Mouse (Mus musculus): ENCODE data around the gene Eps8.
"Not testable (repeated sequence)": the region's sequence is repeated elsewhere in the genome, so short reads cannot be mapped to it uniquely, and the experiment has no call there.

The Eps8 gene

DNA sequence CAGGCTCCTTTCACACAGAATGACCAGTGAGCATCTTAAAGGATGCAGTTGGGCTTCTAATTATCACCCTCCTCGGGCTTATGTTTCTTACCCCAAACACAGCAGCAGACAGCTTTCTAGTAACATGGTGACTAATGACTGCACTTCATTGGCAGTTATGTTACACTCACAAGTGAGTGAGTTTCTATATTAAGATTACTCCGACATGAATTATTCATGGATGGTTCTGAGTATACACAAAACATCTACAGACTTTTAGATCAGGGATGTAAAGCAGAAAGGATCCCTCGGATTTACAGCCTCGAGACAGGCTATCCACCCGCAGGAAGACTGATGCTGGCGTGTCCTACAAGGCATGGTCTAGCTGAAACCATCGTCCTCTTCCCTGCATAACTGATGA is 171.8 kb downstream of the Eps8 start:
- DNase-seq (ENCODE audit: extremely low spot score) = no peak

DNA sequence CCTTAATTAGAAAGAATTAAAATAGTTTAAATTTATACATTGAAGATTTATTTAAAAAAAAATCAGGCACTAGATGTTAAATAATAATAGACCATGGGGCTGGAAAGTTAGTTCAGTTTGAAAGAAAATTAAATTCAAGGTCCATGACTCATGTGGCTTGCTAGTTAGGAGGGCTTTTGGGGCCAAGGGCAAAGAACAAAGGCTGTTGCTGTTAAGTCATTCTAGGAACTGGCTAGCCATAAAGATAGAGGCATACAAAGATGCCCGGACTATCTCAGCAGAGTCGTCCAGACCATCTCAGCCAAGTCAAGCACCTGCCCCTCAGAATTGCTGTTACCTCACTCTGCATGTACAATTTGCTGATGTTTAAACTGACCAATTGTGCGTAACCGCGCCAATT is 179.0 kb downstream of the Eps8 start:
- DNase-seq (ENCODE audit: extremely low spot score) = not testable (repeated sequence)

DNA sequence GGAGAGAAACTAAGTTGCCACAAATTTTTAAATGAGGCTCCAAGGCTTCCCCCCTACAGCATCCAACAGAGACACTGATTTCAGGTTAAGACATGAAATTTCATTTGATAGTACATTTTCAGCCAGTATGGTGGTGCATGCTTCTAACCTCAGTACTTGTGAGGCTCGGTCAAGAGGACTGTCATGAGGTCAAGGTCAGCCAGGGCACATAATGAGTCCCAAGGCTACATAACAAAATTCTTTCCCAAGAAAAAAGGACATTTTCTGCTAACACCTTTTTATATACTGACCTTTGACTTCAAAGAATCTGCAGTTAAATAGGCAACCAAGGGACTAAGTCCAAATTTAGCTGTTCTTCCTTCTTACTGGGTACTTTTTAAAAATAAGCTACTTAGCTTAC is 181.2 kb downstream of the Eps8 start:
- DNase-seq (ENCODE audit: extremely low spot score) = no peak

DNA sequence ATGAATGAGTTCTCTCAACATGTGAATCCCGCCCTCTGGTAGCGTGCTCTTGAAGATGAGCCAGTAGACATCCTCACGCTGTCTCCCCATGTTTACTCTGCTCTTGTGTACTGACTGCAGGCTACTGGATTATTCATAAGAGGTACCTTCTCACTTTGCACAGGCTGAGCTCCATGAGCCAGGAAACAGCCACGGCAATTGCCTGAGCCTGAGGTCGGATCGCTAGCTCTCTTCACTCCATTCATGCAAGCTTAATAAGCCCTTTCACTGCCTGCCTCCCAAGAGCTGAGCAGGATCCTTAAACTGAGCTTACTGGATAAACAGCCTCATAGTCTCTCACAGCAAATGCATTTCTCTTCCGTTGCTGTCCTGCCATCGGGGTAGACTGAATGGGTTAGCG is 182.5 kb downstream of the Eps8 start:
- DNase-seq (ENCODE audit: extremely low spot score) = no peak

DNA sequence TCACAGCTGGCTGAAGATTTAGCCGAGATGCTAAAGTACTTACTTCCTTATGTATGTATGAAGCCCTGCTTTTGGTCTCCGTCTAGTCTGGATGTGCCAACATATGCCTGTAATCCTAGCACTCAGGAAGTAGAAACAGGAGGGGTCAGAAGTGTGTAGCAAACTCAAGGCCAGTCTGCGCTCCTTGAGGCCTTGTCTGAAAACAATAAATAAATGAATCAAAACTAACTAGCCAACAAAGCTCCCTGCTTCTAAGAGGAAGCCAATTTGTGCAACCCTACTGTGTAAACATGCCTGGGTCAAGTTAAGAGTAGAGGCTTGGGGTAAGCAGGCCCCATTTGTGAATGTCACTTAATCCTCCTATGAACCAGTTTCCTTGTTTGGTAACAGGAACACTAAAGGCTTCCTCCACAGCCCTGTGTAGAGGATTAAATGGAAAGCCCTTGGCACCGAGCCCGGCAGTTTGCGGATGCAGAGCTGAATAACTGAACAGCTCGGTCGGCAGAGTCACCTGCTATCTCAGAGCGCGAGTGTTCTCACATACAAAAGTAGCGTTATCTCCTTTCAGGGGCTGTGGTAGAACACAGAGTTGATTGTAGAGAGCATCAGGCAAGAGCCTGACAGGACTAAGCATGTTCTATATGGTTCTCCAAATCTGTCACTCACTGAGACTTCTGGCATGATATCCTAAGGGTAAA is 183.6 kb downstream of the Eps8 start:
- DNase-seq (ENCODE audit: extremely low spot score) = no peak

DNA sequence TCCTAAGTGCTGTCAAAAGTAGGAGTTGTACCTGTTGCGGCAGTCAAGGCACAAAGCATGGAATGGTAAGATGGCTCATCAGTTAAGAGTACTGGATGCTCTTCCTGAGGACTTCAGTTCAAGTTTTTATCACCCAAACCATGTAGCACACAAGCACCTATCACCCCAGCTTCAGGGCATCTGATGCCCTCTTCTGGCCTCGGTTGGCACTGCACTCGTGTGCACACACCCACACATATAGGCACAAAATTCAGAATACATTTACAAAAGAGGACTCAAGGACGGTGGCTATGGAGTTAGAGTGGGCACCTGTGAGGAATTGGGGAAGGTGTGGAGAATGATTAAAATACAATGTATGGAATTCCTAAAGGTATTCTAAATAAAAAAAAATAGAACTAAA is 185.1 kb downstream of the Eps8 start:
- DNase-seq (ENCODE audit: extremely low spot score) = no peak

DNA sequence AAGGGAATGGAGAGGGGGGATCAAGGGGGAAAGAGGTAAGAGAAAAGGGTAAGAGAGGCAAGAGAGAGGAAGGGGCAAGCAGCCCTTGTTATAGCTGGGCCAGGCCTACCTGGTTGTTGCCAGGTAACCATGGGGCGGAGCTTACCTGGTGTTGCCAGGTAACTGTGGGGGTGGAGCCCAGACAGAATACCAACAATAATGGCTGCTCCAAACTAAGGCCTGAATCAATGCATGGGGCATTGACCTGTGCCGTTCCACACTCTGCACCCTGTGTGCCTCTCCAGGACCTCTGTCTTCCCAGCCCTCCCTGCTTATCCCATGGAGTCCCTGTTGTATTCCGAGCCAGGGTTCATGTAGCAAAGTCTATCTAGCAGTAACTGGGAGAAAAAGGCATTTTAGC is 187.0 kb downstream of the Eps8 start:
- DNase-seq (ENCODE audit: extremely low spot score) = no peak

DNA sequence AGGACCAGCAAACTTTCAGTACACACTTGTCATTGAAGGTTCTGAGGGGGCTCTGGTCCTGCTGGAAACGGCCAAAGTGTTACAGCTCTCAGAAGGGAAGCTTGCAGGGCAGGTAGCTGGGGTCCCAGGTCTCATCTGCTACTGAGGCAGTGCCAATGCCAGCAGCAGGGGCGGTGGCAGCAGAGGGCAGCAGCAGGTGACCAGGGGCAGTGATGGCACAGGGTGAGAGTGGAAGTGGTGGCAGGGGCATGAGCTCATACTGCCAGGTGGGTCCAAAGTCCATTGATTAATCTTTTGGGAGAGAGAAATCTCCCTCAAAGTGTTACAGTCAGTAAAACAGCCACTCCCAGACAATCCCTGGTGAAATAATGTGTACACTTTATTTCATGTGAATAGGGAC is 188.4 kb downstream of the Eps8 start:
- DNase-seq (ENCODE audit: extremely low spot score) = no peak

DNA sequence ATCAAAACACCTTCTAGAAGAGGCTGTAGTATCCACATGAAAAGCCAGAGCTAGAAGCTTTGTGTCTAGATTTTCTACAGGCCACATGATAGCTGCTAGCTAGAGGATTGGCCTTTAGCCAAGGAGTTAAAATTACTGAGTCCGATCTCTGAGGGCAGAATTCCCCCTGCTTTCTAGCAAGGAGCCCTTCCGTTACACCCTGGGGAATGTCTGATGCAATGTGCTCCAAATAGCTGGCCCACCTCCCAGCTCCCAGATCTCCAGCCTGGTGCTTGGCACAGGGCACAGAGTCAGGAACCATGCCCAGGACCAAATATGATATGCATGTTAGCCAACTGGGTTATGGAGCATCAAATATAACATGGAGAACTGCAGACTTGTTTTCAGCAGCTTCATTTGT is 189.4 kb downstream of the Eps8 start:
- DNase-seq (ENCODE audit: extremely low spot score) = no peak

DNA sequence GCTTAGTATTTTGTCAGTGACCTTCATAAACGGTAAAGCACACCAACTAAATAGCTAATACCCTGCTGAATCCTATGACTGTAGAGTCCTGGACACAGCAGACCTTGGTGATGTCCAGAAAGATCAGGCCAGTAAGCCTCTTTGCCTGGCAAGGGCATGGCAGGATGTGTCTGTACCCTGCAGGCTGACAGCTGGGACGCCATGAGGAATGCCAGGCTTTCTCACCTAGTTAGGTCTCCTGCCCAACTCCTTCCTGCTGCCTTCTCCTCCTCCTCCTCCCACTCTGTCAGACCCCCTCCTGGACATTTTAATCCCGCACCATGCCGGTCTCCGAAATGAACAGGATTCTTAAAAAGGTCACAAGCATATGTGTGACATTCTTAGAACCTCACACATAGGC is 190.9 kb downstream of the Eps8 start:
- DNase-seq (ENCODE audit: extremely low spot score) = no peak

DNA sequence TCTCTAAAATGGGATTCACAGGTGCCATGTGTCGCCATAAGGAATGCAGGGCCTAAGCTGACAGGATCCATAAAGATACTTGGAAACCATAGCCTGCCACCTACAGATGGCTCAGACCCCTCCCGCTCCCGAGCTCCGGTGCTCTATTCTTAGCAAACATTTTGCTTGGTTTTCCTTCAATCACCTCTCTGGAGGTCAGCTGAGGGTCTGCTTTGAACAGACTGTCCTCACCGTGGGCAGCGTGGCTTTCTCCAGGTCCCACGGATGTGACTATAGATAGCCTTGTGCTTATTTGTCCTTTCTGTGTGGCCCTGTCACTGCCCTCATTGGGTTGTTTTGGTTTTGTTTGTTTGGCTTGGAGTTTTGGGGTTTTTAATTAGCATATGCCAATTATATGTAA is 196.5 kb downstream of the Eps8 start:
- DNase-seq (ENCODE audit: extremely low spot score) = no peak

DNA sequence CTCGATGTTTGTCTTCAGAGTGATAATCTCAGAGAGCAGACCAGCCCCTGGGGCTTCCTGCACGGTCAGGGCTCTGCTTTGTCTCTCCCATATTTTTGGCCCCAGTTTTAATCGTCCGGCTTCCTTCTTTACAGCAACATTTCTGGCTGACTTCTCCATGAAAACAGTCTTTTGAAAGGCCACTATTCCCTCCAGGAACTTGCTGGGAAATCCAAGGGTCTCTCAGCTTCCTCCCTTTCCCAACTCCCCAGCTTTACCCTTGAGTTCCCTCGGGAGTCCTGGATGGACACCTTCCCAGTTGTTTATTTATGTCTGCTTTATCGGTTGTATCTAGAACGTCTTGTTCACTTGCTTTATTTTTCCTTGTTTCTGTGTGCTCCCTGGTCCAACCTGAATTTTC is 197.5 kb downstream of the Eps8 start:
- no peak for DNase-seq (ENCODE audit: extremely low spot score)

DNA sequence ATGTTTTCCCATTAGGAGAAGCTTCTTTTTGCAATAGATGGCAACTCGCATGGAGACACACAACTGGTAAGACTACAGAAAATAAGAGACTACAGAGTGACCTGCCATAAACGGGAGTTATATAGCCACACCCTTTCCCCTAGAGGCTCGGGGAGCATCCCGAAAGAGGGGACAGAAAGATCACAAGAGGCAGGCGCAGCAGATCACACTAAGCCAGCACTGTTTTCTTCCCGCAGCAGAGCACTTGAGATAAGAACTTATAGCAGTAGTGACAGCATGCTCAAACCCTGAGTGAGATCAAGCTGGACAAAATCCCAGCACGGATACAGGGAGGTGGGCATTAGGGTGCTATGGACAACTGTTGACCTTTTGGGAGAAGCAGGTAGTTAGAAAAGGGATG is 198.6 kb downstream of the Eps8 start:
- no peak for DNase-seq (ENCODE audit: extremely low spot score)

DNA sequence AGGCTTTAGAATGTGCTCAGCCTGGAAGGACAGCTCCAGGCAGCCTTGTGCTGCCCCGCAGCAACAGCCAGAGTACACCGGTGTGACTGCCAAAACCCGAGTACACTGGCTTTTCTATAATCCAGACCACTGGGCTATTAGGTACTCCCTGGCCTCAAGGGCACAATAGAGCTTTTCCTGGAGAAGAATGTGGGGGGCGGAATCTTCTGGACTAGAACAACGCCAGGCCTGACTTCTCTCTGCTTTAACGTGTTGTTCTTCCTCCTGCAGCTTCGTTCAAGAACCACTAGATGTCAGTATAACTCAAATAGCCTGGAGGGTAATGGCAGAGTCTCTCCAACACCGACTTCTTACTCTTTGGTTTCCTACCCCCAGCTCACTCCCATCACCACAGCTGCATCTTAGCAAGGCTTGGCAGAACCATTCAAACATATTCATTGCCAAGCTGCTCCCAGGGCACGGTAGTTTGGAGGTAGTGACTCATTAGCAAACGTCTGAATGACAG is 199.1 kb downstream of the Eps8 start:
- DNase-seq (ENCODE audit: extremely low spot score) = peak; percentile 65

DNA sequence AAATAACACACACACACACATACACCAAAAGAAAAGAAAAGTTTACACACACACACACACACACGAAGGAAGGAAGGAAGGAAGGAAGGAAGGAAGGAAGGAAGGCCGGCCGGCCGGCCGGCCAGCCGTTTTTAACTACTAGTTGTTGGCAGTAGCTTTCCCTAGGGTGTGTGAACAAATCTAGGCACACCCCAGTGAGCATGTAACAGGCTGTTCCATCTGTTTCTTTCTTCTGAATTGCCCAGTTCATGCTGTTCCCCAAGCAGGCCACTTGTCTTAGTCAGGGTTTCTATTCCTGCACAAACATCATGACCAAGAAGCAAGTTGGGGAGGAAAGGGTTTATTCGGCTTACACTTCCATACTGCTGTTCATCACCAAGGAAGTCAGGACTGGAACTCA is 208.6 kb downstream of the Eps8 start:
- not testable (repeated sequence) for DNase-seq (ENCODE audit: extremely low spot score)

DNA sequence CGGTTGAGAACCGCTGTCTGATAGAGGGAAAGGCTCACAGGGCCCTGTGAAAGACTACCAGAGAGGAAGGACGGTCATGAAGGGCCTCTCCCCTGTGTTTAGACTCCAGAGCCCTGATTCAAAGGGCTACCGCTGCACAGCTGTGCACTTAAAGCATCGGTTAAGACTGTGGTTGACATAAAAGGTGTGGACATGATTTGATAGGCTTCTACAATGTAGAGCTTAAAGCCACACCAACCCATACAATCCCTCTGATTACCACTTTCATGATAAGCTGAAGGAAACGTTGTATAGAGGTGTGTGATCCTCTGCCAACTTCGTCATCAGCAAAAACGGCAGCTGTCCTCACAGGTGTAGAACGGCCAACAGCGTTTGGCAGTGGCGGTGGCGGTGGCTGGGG is 211.6 kb downstream of the Eps8 start:
- no peak for DNase-seq (ENCODE audit: extremely low spot score)

DNA sequence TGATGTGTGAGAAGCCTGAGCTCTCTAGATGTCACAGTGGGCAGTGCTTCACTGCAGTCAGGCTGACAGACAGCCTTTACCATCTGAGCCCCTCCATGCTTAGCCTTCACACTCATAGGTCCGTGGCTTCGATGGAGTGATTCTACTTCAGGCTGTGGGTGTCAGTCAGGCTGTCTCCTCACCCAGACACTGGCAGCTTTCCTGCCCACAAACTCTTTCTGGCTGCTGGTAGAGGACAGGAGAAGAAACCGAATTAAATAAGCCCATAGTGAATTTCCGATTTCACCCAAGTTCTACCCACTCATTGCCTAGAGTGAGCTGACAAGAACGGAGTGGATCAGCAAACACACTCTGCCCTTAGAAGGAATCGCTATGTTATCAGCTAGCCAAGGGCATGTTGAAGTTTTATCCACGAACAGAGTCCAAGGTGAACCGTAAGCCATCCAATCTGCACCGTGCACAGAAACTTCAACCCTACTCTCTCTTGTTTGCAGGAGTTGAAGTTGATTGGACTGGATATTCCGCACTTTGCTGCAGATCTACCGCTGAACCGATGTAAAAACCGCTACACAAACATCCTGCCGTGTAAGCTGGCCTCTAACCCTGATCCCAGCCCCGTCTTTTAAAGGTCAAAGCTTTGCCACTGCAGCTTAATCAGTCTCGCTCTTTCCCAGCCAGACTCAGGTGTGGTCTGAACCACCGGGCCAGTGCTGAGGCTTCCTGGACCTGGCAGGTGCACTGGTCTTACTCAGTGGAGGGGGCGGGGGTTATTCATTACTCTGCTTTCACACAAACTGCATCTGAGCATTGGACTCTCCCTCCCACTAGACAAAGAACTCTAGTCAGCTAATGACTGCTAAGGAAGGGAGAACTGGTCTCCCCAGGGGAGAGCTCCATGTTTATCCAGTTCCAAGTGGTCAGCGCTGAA is 213.9 kb downstream of the Eps8 start:
- DNase-seq (ENCODE audit: extremely low spot score) = no peak

DNA sequence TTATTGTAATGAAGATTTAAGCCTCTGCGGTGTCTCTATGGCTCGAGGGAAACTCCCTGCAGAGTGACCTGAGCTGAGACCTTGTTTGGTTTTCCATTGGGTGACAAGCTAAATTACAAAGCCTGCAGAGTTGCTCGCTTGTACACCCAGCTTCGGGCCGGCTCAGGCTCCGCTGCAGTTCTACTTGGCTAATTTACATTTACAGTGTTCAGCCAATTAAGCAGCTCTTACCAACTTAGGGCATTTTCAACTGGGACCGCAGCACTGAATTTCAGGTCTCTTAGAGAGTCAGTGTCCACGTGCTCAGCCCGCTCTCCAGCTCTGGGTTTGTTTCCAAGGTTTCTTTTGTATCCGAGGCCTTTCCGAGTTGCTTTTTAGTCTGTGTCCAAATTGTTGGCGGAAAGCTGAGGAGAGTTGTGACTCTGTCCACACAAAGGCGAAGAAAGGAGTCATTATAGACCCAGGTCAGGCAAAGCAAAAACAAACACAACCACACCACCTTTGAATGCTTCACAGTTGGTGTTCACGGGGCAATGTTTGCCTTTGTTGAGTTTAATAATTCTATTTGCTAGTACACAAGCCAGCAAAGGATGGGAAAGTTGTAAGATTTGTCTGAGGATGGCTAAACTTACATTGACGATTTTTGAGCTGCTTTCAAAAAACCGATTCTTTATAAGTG is 216.6 kb downstream of the Eps8 start:
- DNase-seq (ENCODE audit: extremely low spot score) = peak; percentile 28

DNA sequence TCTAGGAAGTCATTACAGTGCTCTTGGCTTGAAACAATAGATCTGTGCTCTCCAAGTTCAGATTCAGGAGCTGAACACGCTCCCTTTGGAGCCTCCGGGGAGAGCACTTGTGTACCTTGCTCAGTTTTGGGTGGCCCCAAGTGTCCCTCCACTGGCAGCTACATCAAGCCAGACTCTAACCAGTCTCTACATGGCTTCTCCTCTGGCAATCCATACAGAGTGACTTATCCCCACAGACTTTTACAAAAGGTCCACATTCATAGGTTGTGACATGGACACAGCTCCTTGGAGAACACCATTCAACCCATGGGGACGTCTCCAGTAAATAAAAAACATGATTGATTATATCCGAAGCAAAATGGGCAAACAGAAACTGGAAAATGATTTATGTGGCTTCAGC is 217.2 kb downstream of the Eps8 start:
- DNase-seq (ENCODE audit: extremely low spot score) = no peak

DNA sequence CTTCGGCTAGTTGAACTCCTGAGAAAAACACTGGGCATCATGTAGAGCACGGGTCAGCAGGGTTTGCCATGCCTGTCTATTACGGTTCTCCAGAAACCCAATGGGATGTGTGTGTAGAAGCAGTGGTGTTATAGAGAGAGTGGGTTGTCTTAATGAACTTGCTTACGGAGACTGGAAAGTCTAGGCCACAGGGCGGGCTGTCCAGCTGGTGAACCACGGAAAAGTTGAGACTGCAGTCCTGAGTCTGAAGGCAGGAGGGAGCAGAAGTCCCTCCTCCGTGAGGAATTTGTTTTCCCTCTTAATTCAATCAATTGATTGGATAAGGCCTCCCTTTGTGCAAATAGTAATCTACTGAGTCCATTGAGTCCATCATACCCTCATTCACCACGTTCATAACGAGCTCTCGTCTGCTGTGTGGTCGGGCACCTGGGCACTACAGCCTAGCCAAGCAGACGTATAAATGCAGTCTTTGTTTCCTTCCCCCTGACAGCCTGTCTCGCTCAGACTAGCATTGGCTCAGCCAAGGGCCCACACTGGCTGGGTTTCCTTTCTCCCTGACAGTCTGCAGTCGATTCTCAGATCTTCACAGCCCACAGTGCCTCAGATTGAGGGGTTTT is 221.0 kb downstream of the Eps8 start:
- no peak for DNase-seq (ENCODE audit: extremely low spot score)
